Mouse (Mus musculus): Measurements from ENCODE around the gene Lgr4. TPM values are rescaled to one million over a fixed set of nuclear protein-coding genes. Genes with fewer than 3 reads are reported as not detected.

The Lgr4 gene
- total and polyA plus RNA-seq, 2 experiments from 2014 or later: 10.9 to 49.7 TPM

DNA sequence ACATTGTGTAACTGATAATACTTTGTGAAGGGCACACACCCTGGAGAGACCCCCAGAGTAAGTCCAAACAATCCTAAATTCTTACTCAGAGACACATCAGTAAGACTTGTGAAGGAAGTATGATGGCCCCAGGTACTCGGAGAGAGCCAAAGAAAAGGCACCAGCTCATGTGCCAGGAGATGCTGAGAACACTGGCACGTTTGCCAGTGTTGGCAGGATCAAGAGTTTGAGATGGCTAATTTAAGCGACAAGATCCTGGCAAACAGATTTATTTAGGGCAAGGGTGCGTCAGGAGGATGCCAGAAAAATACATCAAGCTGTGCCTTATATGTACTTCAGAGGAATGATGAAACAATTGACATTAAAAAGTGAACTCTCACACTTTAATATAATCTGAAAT lies 32.9 kb upstream of the Lgr4 start:
- H3K9me3 ChIP-seq (replicated peaks; ENCODE audit: control insufficient read depth, low read length): peaks cover 5% of the 10 kb centered on the region; the same call in 1 of the 2 replicates
- WGBS: 28% methylated on average over 4 of the region's 4 CpGs
- H3K4me3 ChIP-seq (ENCODE audit: low read depth, low read length): no peak overlapping the region
- no peak overlapping the region for H3K4me2 ChIP-seq (ENCODE audit: low read depth, low read length)
- TF ChIP-seq EP300 (IDR thresholded peaks at IDR 0.05; ENCODE audit: low read depth) (no peak), CTCF (IDR thresholded peaks at IDR 0.05; ENCODE audit: low read depth) (no peak)
- H3K4me1 ChIP-seq (ENCODE audit: control insufficient read depth, insufficient read depth): no peaks in the 10 kb centered on the region
- ATAC-seq (ENCODE audit: insufficient read depth, low read depth) (peak; percentile 36; the same call in 1 of the 2 replicates), DNase-seq (ENCODE audit: low spot score) (no peak)
- H3K27ac ChIP-seq (ENCODE audit: low read depth): no peak overlapping the region
- H3K9ac ChIP-seq (replicated peaks; ENCODE audit: low read depth, low read length): no peak overlapping the region
- no peaks in the 10 kb centered on the region for H3K36me3 ChIP-seq (replicated peaks; ENCODE audit: control insufficient read depth, insufficient read depth, low read length)
- H3K27me3 ChIP-seq (ENCODE audit: control insufficient read depth, insufficient read depth, low read length): no peaks in the 10 kb centered on the region

DNA sequence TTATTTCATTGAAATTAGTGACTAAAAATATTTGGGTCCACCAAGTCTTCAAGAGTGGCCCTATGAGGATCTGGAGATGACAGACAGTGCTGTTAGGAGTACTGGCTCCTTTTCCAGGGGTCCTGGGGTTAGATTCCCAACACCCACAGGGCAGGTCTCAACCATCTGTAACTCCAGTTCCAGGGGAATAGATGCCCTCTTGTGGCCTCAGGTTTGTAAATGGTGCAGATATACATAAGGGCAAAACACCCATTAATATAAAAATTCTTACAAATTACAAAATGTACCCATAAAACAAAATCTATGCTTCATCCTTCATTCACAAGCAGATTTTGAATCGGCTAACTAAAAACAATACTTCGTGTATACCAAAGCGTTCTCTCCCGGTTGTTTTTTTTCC lies 27.4 kb upstream of the Lgr4 start:
- Histone ChIP-seq H3K27ac (ENCODE audit: low read depth) (peak overlapping the region; percentile 94; the same call in 1 of the 2 replicates), H3K36me3 (replicated peaks; ENCODE audit: control insufficient read depth, insufficient read depth, low read length) (peaks cover 10% of the 10 kb centered on the region), H3K9ac (replicated peaks; ENCODE audit: low read depth, low read length) (peak overlapping the region; percentile 93), H3K4me2 (ENCODE audit: low read depth, low read length) (peak overlapping the region; percentile 64), H3K27me3 (ENCODE audit: control insufficient read depth, insufficient read depth, low read length) (no peaks in the 10 kb centered on the region), H3K9me3 (replicated peaks; ENCODE audit: control insufficient read depth, low read length) (no peaks in the 10 kb centered on the region), H3K4me3 (ENCODE audit: low read depth, low read length) (peak overlapping the region; percentile 98), H3K4me1 (ENCODE audit: control insufficient read depth, insufficient read depth) (peaks cover 10% of the 10 kb centered on the region)
- DNase-seq (ENCODE audit: low spot score) (no peak), ATAC-seq (ENCODE audit: insufficient read depth, low read depth) (no peak)
- TF ChIP-seq CTCF (IDR thresholded peaks at IDR 0.05; ENCODE audit: low read depth) (no peak), EP300 (IDR thresholded peaks at IDR 0.05; ENCODE audit: low read depth) (no peak)
- 39% methylated on average over 4 of the region's 4 CpGs for WGBS

DNA sequence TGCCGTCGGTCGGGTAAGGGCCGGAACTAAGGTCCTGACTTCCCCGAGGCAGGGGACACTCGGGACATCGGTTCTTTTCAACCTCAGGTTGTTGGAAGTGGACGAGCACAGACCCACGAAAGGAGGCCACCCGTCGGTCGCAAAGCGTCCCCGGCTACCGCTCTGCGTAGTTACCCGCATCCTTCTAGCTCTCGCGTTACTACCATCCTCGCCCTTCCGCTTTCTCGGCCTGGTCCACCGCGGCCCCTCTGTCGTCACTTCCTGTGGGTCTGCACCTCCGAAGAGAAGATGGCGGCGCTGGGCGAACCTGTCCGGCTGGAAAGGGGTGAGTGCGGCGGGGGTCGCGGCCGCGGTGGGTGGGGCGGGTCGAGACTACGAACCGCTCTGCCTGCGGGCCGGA lies 26.9 kb upstream of the Lgr4 start, which contains the start of gene Lin7c:
Gene Lin7c (plus strand): TSS at position 257 of the 400 bp plus-strand sequence.
- no peaks in the 10 kb centered on the region for H3K9me3 ChIP-seq (replicated peaks; ENCODE audit: control insufficient read depth, low read length)
- WGBS: under 1% methylated on average over 42 of the region's 42 CpGs
- no peaks in the 10 kb centered on the region for H3K27me3 ChIP-seq (ENCODE audit: control insufficient read depth, insufficient read depth, low read length)
- peaks cover 15% of the 10 kb centered on the region for H3K36me3 ChIP-seq (replicated peaks; ENCODE audit: control insufficient read depth, insufficient read depth, low read length)
- peak within 1 kb of the TSS; percentile 94 for H3K27ac ChIP-seq (ENCODE audit: low read depth)
- ATAC-seq (ENCODE audit: insufficient read depth, low read depth): peak; percentile 100
- H3K4me2 ChIP-seq (ENCODE audit: low read depth, low read length): peak within 1 kb of the TSS; percentile 76
- DNase-seq (ENCODE audit: low spot score): peak; percentile 97
- TF ChIP-seq CTCF (IDR thresholded peaks at IDR 0.05; ENCODE audit: low read depth) (no peak), EP300 (IDR thresholded peaks at IDR 0.05; ENCODE audit: low read depth) (no peak)
- peak within 1 kb of the TSS; percentile 98 for H3K4me3 ChIP-seq (ENCODE audit: low read depth, low read length)
- peaks cover 10% of the 10 kb centered on the region for H3K4me1 ChIP-seq (ENCODE audit: control insufficient read depth, insufficient read depth)
- H3K9ac ChIP-seq (replicated peaks; ENCODE audit: low read depth, low read length): peak within 1 kb of the TSS; percentile 93

DNA sequence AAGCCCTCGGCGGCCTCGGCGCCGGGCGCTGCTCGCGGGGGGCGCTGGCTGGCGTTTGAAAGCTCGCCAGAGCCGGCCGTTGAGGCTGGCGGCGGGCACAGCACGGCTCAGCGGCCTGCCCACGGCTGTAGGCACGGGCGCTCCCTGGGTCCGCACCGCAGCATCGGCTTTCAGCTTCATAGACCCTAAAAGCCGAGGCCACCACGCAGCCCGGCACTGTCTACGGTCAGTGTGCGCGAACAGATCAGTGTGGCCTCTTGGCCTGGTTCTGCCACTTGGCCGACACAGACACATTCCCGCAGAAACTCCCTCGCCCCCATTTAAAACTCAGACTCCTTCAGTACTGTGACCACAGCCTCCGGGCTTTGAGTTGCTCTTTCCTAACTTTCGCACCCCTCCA lies 26.4 kb upstream of the Lgr4 start:
- WGBS: under 1% methylated on average over 32 of the region's 34 CpGs
- H3K4me3 ChIP-seq (ENCODE audit: low read depth, low read length): peak overlapping the region; percentile 98
- peak overlapping the region; percentile 94 for H3K27ac ChIP-seq (ENCODE audit: low read depth)
- H3K9me3 ChIP-seq (replicated peaks; ENCODE audit: control insufficient read depth, low read length): no peaks in the 10 kb centered on the region
- peak overlapping the region; percentile 93 for H3K9ac ChIP-seq (replicated peaks; ENCODE audit: low read depth, low read length)
- DNase-seq (ENCODE audit: low spot score) (no peak), ATAC-seq (ENCODE audit: insufficient read depth, low read depth) (peak; percentile 75)
- peak overlapping the region; percentile 76 for H3K4me2 ChIP-seq (ENCODE audit: low read depth, low read length)
- TF ChIP-seq CTCF (IDR thresholded peaks at IDR 0.05; ENCODE audit: low read depth): no peak
- TF ChIP-seq EP300 (IDR thresholded peaks at IDR 0.05; ENCODE audit: low read depth): no peak
- H3K27me3 ChIP-seq (ENCODE audit: control insufficient read depth, insufficient read depth, low read length): no peaks in the 10 kb centered on the region
- H3K4me1 ChIP-seq (ENCODE audit: control insufficient read depth, insufficient read depth): peaks cover 10% of the 10 kb centered on the region
- H3K36me3 ChIP-seq (replicated peaks; ENCODE audit: control insufficient read depth, insufficient read depth, low read length): peaks cover 19% of the 10 kb centered on the region

DNA sequence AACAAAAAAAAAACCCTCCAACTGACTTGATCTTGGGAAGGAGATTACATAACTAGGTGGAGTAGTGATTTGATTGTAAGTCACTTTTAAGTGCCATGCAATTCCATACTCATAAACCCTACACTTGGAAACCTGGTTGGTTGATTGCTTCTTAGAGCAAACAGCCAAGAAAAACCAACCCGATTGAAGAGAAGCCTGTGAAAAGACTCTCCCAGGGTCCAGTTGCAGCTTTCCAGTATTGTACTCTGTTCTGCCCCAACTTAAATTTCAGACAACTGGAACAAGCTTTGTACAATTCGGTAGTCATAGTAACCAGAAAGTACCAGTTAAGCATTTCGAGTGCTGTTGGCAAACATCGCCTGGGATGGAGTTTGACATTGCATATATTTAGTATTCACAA lies 26.0 kb upstream of the Lgr4 start:
- H3K4me2 ChIP-seq (ENCODE audit: low read depth, low read length): peak overlapping the region; percentile 76
- H3K27ac ChIP-seq (ENCODE audit: low read depth): peak overlapping the region; percentile 94
- DNase-seq (ENCODE audit: low spot score): no peak
- H3K4me1 ChIP-seq (ENCODE audit: control insufficient read depth, insufficient read depth): peaks cover 10% of the 10 kb centered on the region
- peak overlapping the region; percentile 98 for H3K4me3 ChIP-seq (ENCODE audit: low read depth, low read length)
- peaks cover 24% of the 10 kb centered on the region for H3K36me3 ChIP-seq (replicated peaks; ENCODE audit: control insufficient read depth, insufficient read depth, low read length)
- WGBS: 35% methylated on average over 4 of the region's 4 CpGs
- no peaks in the 10 kb centered on the region for H3K9me3 ChIP-seq (replicated peaks; ENCODE audit: control insufficient read depth, low read length)
- TF ChIP-seq EP300 (IDR thresholded peaks at IDR 0.05; ENCODE audit: low read depth) (no peak), CTCF (IDR thresholded peaks at IDR 0.05; ENCODE audit: low read depth) (no peak)
- H3K27me3 ChIP-seq (ENCODE audit: control insufficient read depth, insufficient read depth, low read length): no peaks in the 10 kb centered on the region
- no peak for ATAC-seq (ENCODE audit: insufficient read depth, low read depth)
- peak overlapping the region; percentile 93 for H3K9ac ChIP-seq (replicated peaks; ENCODE audit: low read depth, low read length)

DNA sequence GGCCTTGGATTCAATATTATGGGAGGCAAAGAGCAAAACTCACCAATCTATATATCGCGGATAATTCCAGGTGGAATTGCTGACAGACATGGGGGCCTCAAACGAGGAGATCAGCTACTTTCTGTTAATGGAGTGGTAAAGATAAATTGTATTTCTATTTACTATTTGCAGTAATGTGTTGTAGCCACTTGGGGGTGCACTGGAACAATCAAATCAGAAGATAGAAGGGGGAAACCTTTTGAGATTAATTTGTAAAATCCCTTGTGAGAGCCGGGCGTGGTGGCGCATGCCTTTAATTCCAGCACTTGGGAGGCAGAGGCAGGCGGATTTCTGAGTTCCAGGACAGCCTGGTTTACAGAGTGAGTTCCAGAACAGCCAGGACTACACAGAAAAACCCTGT lies 21.1 kb upstream of the Lgr4 start:
- DNase-seq (ENCODE audit: low spot score) (no peak), ATAC-seq (ENCODE audit: insufficient read depth, low read depth) (no peak)
- Histone ChIP-seq H3K36me3 (replicated peaks; ENCODE audit: control insufficient read depth, insufficient read depth, low read length) (peaks cover 65% of the 10 kb centered on the region), H3K9ac (replicated peaks; ENCODE audit: low read depth, low read length) (no peak overlapping the region), H3K4me1 (ENCODE audit: control insufficient read depth, insufficient read depth) (peaks cover 10% of the 10 kb centered on the region), H3K27me3 (ENCODE audit: control insufficient read depth, insufficient read depth, low read length) (no peaks in the 10 kb centered on the region), H3K9me3 (replicated peaks; ENCODE audit: control insufficient read depth, low read length) (no peaks in the 10 kb centered on the region), H3K4me2 (ENCODE audit: low read depth, low read length) (no peak overlapping the region), H3K4me3 (ENCODE audit: low read depth, low read length) (no peak overlapping the region), H3K27ac (ENCODE audit: low read depth) (no peak overlapping the region)
- peak; percentile 37 for TF ChIP-seq CTCF (IDR thresholded peaks at IDR 0.05; ENCODE audit: low read depth)
- no peak for TF ChIP-seq EP300 (IDR thresholded peaks at IDR 0.05; ENCODE audit: low read depth)
- WGBS: 75% methylated on average over 7 of the region's 7 CpGs

All from heart, postnatal 0 days (tissue).